14 mouse cellular contexts compared by ENCODE assay signal in the genomic region with DNA sequence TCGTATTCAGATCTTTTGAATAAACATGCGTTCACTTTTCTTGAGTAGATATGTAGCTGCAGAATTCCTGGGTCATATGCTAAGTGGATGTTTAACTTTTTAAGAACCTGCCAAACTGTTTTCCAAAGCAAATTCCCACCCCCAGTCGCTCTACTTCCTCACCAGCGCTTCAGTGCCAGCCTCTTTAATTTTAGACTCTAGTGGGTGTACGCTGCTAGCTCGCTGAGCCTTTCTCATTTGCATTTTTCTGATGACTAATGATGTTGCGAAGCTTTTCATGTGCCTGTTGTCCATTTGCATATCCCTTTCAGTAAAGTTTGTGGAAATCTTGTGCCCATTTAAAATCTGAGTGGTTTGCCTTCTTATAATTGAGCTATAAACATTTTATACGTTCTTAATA.
DNase-seq lines count a peak whose midpoint lies in the region; ATAC-seq lines count a peak whose summit lies in the region.
"Had no signal": no experiment of that assay in that cellular context is flagged by ENCODE, and none has a peak within 500 bp of the region (broad histone marks: within the 10 kb centered on the region; RNA-seq: fewer than 3 reads in every experiment).

No protein-coding gene starts in this region.

- no peaks in the 10 kb centered on the region for H3K27me3 ChIP-seq in intestine, embryonic 15.5 days (replicated peaks)
- H3K27me3 ChIP-seq: embryonic facial prominence, embryonic 12.5 days; neural tube, embryonic 13.5 days had no signal

- no peaks in the 10 kb centered on the region for H3K36me3 ChIP-seq in intestine, embryonic 15.5 days
- H3K36me3 ChIP-seq: embryonic facial prominence, embryonic 12.5 days; G1E; neural tube, embryonic 13.5 days had no signal

- ATAC-seq in intestine, embryonic 15.5 days = no peak
- ATAC-seq: liver, postnatal 0 days had no signal

- H3K4me3 ChIP-seq in intestine, embryonic 15.5 days (replicated peaks) = no peak overlapping the region
- H3K4me3 ChIP-seq: embryonic facial prominence, embryonic 12.5 days; neural tube, embryonic 13.5 days had no signal

- H3K27ac ChIP-seq in intestine, embryonic 15.5 days = no peak overlapping the region
- H3K27ac ChIP-seq: embryonic facial prominence, embryonic 12.5 days; neural tube, embryonic 13.5 days had no signal

- peak; percentile 6 for DNase-seq in heart, adult 11 months
- DNase-seq in heart, postnatal 4 days = no peak
- DNase-seq in Muller cell, postnatal 12 days (ENCODE audit: inconsistent ontology term) = peak; percentile 5
- DNase-seq in frontal cortex, postnatal 36 days (ENCODE audit: low spot score in 2 of 2) = peak; percentile 43 to 81
- peak; percentile 48 to 77 for DNase-seq in left cerebral cortex, adult 9 months (ENCODE audit: low spot score in 2 of 2)
- DNase-seq in neural tube, embryonic 10.5 days (ENCODE audit: extremely low spot score, low spot score) = no peak
- DNase-seq in cerebellum, postnatal 25 days = no peak
- DNase-seq: gastrocnemius, postnatal 10 days; liver, postnatal 0 days; thymus, postnatal 36 days had no signal

- no peaks in the 10 kb centered on the region for H3K9me3 ChIP-seq in intestine, embryonic 15.5 days
- H3K9me3 ChIP-seq: embryonic facial prominence, embryonic 12.5 days; neural tube, embryonic 13.5 days had no signal

- no peaks in the 10 kb centered on the region for H3K4me1 ChIP-seq in intestine, embryonic 15.5 days (replicated peaks)
- H3K4me1 ChIP-seq: embryonic facial prominence, embryonic 12.5 days; neural tube, embryonic 13.5 days had no signal

- WGBS in intestine, embryonic 15.5 days = 80% methylated on average over 8 of the region's 8 CpGs

- H3K9ac ChIP-seq in intestine, embryonic 15.5 days = no peak overlapping the region
- H3K9ac ChIP-seq: embryonic facial prominence, embryonic 12.5 days; liver, postnatal 0 days; neural tube, embryonic 13.5 days had no signal

- H3K4me2 ChIP-seq in intestine, embryonic 15.5 days (replicated peaks) = no peak overlapping the region
- H3K4me2 ChIP-seq: embryonic facial prominence, embryonic 12.5 days; neural tube, embryonic 13.5 days had no signal

Comparison
In these comparisons a context has a peak if more than half of its experiments do, and no peak if none do; other contexts are left out.
1. DNase-seq: peak in heart, adult 11 months (single experiment), Muller cell, postnatal 12 days (single experiment), frontal cortex, postnatal 36 days (2 of 2) and left cerebral cortex, adult 9 months (2 of 2); none in heart, postnatal 4 days (single experiment), neural tube, embryonic 10.5 days (single experiment) and cerebellum, postnatal 25 days (0 of 2).